Mouse (Mus musculus): ENCODE results near the gene Vti1b. TPM values are rescaled to one million over a fixed set of nuclear protein-coding genes. Genes with fewer than 3 reads are reported as not detected.
A peak's percentile ranks its signal among the peaks of the same experiment; 100 is the strongest.

Gene Vti1b
- total and polyA plus RNA-seq, 3 experiments, result 68.1 to 90.8 (median 69.4) TPM

DNA sequence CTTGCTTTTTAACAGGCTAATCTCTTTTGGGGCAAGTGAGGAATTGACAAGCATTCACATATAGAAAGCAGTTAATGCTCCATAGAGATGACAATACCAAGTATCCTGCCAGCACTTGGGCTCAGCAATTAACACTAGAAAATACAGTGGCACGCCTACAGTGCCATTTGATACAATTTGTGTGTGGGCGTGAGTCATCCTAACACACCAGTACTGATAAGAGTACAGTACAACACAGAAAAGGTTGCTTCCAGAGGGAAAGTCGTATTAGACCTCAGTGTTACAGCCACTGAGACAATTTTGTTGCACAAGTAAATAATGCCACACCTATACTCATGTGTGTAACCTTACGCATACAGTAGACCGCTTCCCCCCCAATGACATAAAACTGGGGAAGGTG, 24.6 kb upstream of the Vti1b start:
- no peak for DNase-seq (ENCODE audit: extremely low read depth)
- H3K4me3 ChIP-seq (replicated peaks in 1 of 3; ENCODE audit: low read depth in 2 of 3, low read length in 2 of 3, poor library complexity in 1 of 3), result no peak overlapping the region
- H3K4me1 ChIP-seq (ENCODE audit: control insufficient read depth in 1 of 2, insufficient read depth in 2 of 2), result peaks cover 0 to 16% of the 10 kb centered on the region in 2 experiments; a peak in 2 of 4 replicates
- dilution Hi-C loops (cut with MboI; ENCODE audit: extremely low pct_ligation_motif_present, extremely low pct_unique_long_range_greater_than_20kb, low sequenced_read_pairs) (no loop called here), in situ Hi-C loops (cut with MboI; ENCODE audit: low pct_ligation_motif_present, low pct_unique_long_range_greater_than_20kb, low sequenced_read_pairs) (no loop called here)
- H3K27me3 ChIP-seq (replicated peaks), result no peaks in the 10 kb centered on the region
- no peak overlapping the region for H3K9ac ChIP-seq (ENCODE audit: insufficient read depth, low read depth)
- no peaks in the 10 kb centered on the region for H3K36me3 ChIP-seq (replicated peaks in 1 of 2; ENCODE audit: control insufficient read depth in 1 of 2, insufficient read depth in 1 of 2, low read length in 1 of 2)
- H3K9me3 ChIP-seq (replicated peaks; ENCODE audit: low read length), result peaks cover 3% of the 10 kb centered on the region
- TF ChIP-seq CHD1 (IDR thresholded peaks at IDR 0.05; ENCODE audit: low read depth, low read length) (no peak), NELFE (IDR thresholded peaks at IDR 0.05; ENCODE audit: low read depth, low read length) (no peak), IRF4 (IDR thresholded peaks at IDR 0.05; ENCODE audit: low read depth, low read length) (no peak), RAD21 (IDR thresholded peaks at IDR 0.05; ENCODE audit: low read depth, low read length) (no peak), SIN3A (IDR thresholded peaks at IDR 0.05; ENCODE audit: low read length) (no peak), JUND (conservative IDR thresholded peaks at IDR 0.05; ENCODE audit: low read depth, low read length) (no peak), E2F4 (IDR thresholded peaks at IDR 0.05; ENCODE audit: insufficient replicate concordance, low read depth, low read length) (no peak), TBP (conservative IDR thresholded peaks at IDR 0.05; ENCODE audit: low read depth, low read length) (no peak), ELF1 (IDR thresholded peaks at IDR 0.05; ENCODE audit: low read depth, low read length) (no peak), CHD2 (IDR thresholded peaks at IDR 0.05; ENCODE audit: low read length) (no peak)
- H3K27ac ChIP-seq (ENCODE audit: insufficient read depth, low read depth), result no peak overlapping the region
- H3K79me2 ChIP-seq (replicated peaks; ENCODE audit: control insufficient read depth, extremely low read depth, insufficient read depth, poor library complexity, severe bottlenecking), result no peaks in the 10 kb centered on the region
- H3K4me2 ChIP-seq (ENCODE audit: insufficient read depth, low read depth, poor library complexity, severe bottlenecking), result no peak overlapping the region

- Histone ChIP-seq H3K9me3 (replicated peaks; ENCODE audit: low read length) (no peaks in the 10 kb centered on the region), H3K27ac (ENCODE audit: insufficient read depth, low read depth) (no peak overlapping the region), H3K27me3 (replicated peaks) (no peaks in the 10 kb centered on the region), H3K36me3 (replicated peaks in 1 of 2; ENCODE audit: control insufficient read depth in 1 of 2, insufficient read depth in 1 of 2, low read length in 1 of 2) (peaks cover under 1 to 19% of the 10 kb centered on the region in 2 experiments), H3K4me3 (replicated peaks in 1 of 3; ENCODE audit: low read depth in 2 of 3, low read length in 2 of 3, poor library complexity in 1 of 3) (no peak overlapping the region), H3K4me2 (ENCODE audit: insufficient read depth, low read depth, poor library complexity, severe bottlenecking) (no peak overlapping the region), H3K4me1 (ENCODE audit: control insufficient read depth in 1 of 2, insufficient read depth in 2 of 2) (peaks cover 0 to 31% of the 10 kb centered on the region in 2 experiments; a peak in 2 of 4 replicates), H3K79me2 (replicated peaks; ENCODE audit: control insufficient read depth, extremely low read depth, insufficient read depth, poor library complexity, severe bottlenecking) (peaks cover 13% of the 10 kb centered on the region), H3K9ac (ENCODE audit: insufficient read depth, low read depth) (no peak overlapping the region)
- DNase-seq (ENCODE audit: extremely low read depth), result peak; percentile 86
- dilution Hi-C loops (cut with MboI; ENCODE audit: extremely low pct_ligation_motif_present, extremely low pct_unique_long_range_greater_than_20kb, low sequenced_read_pairs) (no loop called here), in situ Hi-C loops (cut with MboI; ENCODE audit: low pct_ligation_motif_present, low pct_unique_long_range_greater_than_20kb, low sequenced_read_pairs) (loop anchor here (5.0 kb wide), 1 partner anchor 69 kb away; no protein-coding TSS in a partner anchor)
- TF ChIP-seq TCF12 (IDR thresholded peaks at IDR 0.05; ENCODE audit: low read depth, low read length) (no peak), SMC3 (IDR thresholded peaks at IDR 0.05; ENCODE audit: low read depth, low read length) (peak; percentile 79), RAD21 (IDR thresholded peaks at IDR 0.05; ENCODE audit: low read depth, low read length) (peak; percentile 90), MEF2A (IDR thresholded peaks at IDR 0.05; ENCODE audit: borderline replicate concordance, low read depth, low read length) (no peak), MAX (IDR thresholded peaks at IDR 0.05; ENCODE audit: low read length) (no peak), ZMIZ1 (IDR thresholded peaks at IDR 0.05; ENCODE audit: low read depth, low read length) (no peak), MAFK (IDR thresholded peaks at IDR 0.05; ENCODE audit: insufficient replicate concordance, low read length) (no peak), ELF1 (IDR thresholded peaks at IDR 0.05; ENCODE audit: low read depth, low read length) (no peak), CTCF (conservative IDR thresholded peaks at IDR 0.05 in 1 of 2, IDR thresholded peaks at IDR 0.05 in 1 of 2; ENCODE audit: low read depth in 2 of 2, low read length in 2 of 2) (peak; percentile 70 to 91)
Observed at GRCm38 (mm10) chr12:79193441-79193840, 21.0 kb upstream of the Vti1b start.

All from CH12.LX (cell line).